Mouse (Mus musculus) E14TG2a.4 (cell line): ENCODE results near the gene 2300002M23Rik.

ENCODE experiments used
- CTCF ChIP-seq: conservative IDR thresholded peaks from 2 replicates; pipeline ENCODE4 v1.5.1; 2014; ENCODE audit warnings: low read length
- NANOG ChIP-seq: IDR thresholded peaks from 2 replicates; pipeline ENCODE4 v1.6.1; 2014; ENCODE audit warnings: borderline replicate concordance, low read length, mixed read lengths
- POU5F1 ChIP-seq: IDR thresholded peaks from 2 replicates; pipeline ENCODE4 v1.6.1; 2014; ENCODE audit warnings: low read length, borderline replicate concordance

DNA sequence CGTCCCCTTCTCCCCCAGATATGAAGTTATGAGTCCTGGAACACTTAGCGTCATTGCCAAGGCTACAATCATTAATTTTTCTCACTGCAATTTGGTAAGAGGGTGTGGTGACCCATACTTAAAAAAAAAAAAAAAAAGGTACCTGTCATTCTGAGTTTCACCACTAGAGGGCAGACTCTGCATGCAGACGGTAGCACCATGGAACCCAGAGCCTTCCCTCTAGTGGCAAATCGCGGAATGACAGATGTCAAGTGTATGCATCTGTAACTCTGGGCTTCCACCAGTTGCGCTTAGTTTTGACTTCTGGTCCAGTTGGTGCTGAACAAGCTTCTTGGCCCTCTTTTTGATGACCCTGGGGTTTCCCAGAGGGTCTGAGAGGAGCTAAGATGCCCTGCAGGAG is 11.0 kb downstream of the 2300002M23Rik start:
- peak; percentile 98 for TF ChIP-seq CTCF
- TF ChIP-seq NANOG = no peak
- TF ChIP-seq POU5F1 = no peak
